Mouse (Mus musculus): Measurements from ENCODE around the gene Ube2q2. TPM values are rescaled to one million over a fixed set of nuclear protein-coding genes. Genes with fewer than 3 reads are reported as not detected.
"Not testable (repeated sequence)": the region's sequence is repeated elsewhere in the genome, so short reads cannot be mapped to it uniquely, and the experiment has no call there.

The Ube2q2 gene
- 29.7 and 34.5 TPM in 2 replicates for polyA plus RNA-seq (2015; fragmentation: Nextera tagmentation; extraction: Ambion mirVana)

DNA sequence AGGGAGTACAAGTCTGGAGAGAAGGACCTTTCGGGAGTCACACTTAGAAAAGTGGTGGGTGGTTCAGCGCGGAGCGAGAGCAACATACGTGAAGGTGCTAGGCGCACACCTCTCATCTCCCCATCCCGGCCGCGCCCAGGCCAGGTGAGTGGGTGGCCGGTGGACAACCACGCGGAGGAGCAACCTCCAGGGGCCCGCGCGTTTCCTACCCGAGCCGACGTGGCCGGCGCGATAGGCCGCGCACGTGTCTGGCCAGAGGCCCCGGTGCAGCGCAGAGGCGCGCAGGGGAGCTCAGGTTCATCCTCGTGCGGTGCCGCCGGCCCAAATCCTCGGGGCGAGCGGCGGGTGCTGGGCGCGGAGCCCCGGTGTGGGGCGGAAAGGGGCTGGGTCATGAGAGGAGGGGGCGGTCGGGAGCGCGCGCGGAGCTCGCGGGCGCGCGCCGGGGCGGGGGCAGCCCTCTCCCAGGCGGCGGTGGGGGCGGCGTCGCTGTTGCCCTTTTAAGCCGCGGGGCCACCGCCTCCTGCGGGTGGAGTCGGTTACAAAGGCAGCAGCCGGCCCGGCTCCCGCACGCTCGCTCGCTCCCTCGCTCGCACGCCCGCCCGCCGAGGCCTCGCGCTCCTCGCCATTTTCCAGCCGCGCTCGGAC lies at the start of gene Ube2q2:
TSS of gene Ube2q2 (plus strand) at position 1 of the 645 bp plus-strand sequence.
- peak; percentile 83 for ATAC-seq (ENCODE audit: insufficient number of reproducible peaks, low FRiP score, low TSS enrichment, low read depth)
- Histone ChIP-seq H3K9me3 (no peaks in the 10 kb centered on the region), H3K9ac (peak within 1 kb of the TSS; percentile 91), H3K4me3 (peak within 1 kb of the TSS; percentile 89), H3K27me3 (no peaks in the 10 kb centered on the region), H3K27ac (peak within 1 kb of the TSS; percentile 80), H3K4me2 (peak within 1 kb of the TSS; percentile 89), H3K4me1 (peaks cover 15% of the 10 kb centered on the region; the same call in 1 of the 2 replicates), H3K36me3 (no peaks in the 10 kb centered on the region)
- under 1% methylated on average over 65 of the region's 81 CpGs for WGBS

GRCm38 (mm10) chr9:55101117-55101516 lies 47.5 kb upstream of the Ube2q2 start:
- Histone ChIP-seq H3K4me1 (no peaks in the 10 kb centered on the region), H3K4me3 (no peak overlapping the region), H3K27ac (no peak overlapping the region), H3K9ac (no peak overlapping the region), H3K36me3 (no peaks in the 10 kb centered on the region), H3K9me3 (no peaks in the 10 kb centered on the region), H3K27me3 (no peaks in the 10 kb centered on the region), H3K4me2 (no peak overlapping the region)
- 34% methylated on average over 3 of the region's 3 CpGs for WGBS
- no peak for ATAC-seq (ENCODE audit: insufficient number of reproducible peaks, low FRiP score, low TSS enrichment, low read depth)

DNA sequence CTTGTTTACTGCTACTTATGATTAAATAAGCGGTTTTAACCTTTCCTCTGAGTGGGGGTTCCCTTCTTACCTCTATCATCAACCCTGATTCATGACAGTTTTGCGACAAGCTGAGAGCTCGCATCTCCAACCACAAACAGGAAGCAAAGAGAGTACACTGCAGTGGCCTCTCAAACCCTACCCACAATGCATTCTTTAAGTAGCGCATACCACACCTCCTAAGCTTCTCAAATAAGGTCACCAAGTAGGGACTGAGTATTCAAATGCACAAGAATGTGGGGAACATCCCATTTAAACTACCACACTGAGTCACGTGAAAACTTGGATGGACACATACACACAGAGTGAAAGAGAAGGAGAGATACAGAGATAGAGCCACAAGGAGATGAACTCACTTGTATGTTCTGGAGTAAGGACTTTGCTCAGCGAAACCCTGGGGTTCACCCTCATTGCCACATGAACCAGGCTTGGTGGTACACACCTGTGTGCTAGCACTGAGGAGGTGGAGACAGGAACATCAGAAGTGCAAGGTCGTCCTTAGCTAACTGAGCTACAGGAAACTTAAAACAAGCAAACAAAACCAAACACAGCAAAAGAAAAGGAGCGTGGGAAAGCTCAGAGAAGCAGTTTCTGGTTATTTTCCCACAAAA lies 46.3 kb upstream of the Ube2q2 start:
- Histone ChIP-seq H3K27ac (no peak overlapping the region), H3K4me1 (no peaks in the 10 kb centered on the region), H3K36me3 (no peaks in the 10 kb centered on the region), H3K4me3 (no peak overlapping the region), H3K4me2 (no peak overlapping the region), H3K9ac (no peak overlapping the region), H3K27me3 (no peaks in the 10 kb centered on the region), H3K9me3 (no peaks in the 10 kb centered on the region)
- ATAC-seq (ENCODE audit: insufficient number of reproducible peaks, low FRiP score, low TSS enrichment, low read depth) = no peak
- WGBS = 89% methylated on average over 8 of the region's 8 CpGs

- no peaks in the 10 kb centered on the region for H3K36me3 ChIP-seq
- H3K4me3 ChIP-seq = no peak overlapping the region
- no peaks in the 10 kb centered on the region for H3K9me3 ChIP-seq
- H3K4me2 ChIP-seq = no peak overlapping the region
- H3K27me3 ChIP-seq = no peaks in the 10 kb centered on the region
- 84% methylated on average over 5 of the region's 5 CpGs for WGBS
- no peak overlapping the region for H3K9ac ChIP-seq
- H3K4me1 ChIP-seq = no peaks in the 10 kb centered on the region
- no peak for ATAC-seq (ENCODE audit: insufficient number of reproducible peaks, low FRiP score, low TSS enrichment, low read depth)
- H3K27ac ChIP-seq = no peak overlapping the region
Observed at GRCm38 (mm10) chr9:55102931-55103630, 45.6 kb upstream of the Ube2q2 start.

DNA sequence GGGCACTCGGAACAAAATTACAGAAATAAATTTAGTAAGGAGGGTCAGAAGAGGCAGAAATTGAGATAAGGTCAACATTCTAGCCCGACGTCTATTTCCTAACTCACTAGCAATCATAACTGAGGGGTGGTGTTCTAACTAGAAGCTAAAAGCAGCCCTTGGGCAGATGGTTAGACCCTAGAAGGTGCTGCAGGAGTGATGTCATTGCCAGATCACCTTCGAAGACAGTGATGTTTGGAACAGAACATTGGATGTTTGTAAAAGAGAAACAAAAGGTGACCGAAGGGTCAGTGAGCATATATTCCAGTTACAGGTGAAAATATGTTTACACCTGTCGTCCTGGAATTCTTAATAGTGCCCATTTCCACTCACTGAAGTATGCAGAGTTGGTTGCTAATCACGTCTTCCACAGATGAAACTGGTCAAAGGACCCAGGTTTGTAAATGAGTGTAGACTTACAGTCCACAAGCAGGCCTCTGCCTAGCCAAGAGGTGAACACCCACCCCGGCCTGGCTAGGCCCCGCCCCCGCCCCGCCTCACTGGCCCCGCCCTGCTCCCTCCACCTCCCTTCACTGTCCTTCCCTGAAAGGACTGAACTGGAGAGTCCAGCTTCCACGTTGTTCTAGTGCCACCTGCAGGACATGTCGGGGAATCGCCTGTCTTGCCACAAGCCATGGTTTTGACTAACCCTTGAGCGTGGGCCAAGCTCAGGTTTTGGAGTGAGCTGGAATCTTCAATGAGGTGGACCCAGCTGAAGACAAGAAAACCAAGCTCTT lies 38.4 kb upstream of the Ube2q2 start:
- WGBS = 32% methylated on average over 16 of the region's 16 CpGs
- ATAC-seq (ENCODE audit: insufficient number of reproducible peaks, low FRiP score, low TSS enrichment, low read depth) = peak; percentile 74; the same call in 1 of the 2 replicates
- no peaks in the 10 kb centered on the region for H3K9me3 ChIP-seq

GRCm38 (mm10) chr9:55110835-55111217 lies 37.8 kb upstream of the Ube2q2 start:
- not testable (repeated sequence) for H3K9me3 ChIP-seq; H3K4me1 ChIP-seq; H3K4me3 ChIP-seq; H3K27me3 ChIP-seq; H3K9ac ChIP-seq; H3K4me2 ChIP-seq; H3K27ac ChIP-seq; H3K36me3 ChIP-seq; ATAC-seq (ENCODE audit: insufficient number of reproducible peaks, low FRiP score, low TSS enrichment, low read depth)
- WGBS = 31% methylated on average over 3 of the region's 3 CpGs

More for the DNA sequence above, 38.4 kb upstream of the Ube2q2 start:
- Histone ChIP-seq H3K27ac (no peak overlapping the region), H3K9ac (no peak overlapping the region), H3K4me3 (no peak overlapping the region), H3K4me2 (no peak overlapping the region), H3K27me3 (no peaks in the 10 kb centered on the region), H3K4me1 (no peaks in the 10 kb centered on the region), H3K36me3 (no peaks in the 10 kb centered on the region)

GRCm38 (mm10) chr9:55114752-55115151 lies 33.9 kb upstream of the Ube2q2 start:
- Histone ChIP-seq H3K36me3 (no peaks in the 10 kb centered on the region), H3K4me3 (no peak overlapping the region), H3K9me3 (no peaks in the 10 kb centered on the region), H3K27ac (no peak overlapping the region), H3K4me1 (no peaks in the 10 kb centered on the region), H3K27me3 (no peaks in the 10 kb centered on the region), H3K9ac (no peak overlapping the region), H3K4me2 (no peak overlapping the region)
- no peak for ATAC-seq (ENCODE audit: insufficient number of reproducible peaks, low FRiP score, low TSS enrichment, low read depth)
- 83% methylated on average over 1 of the region's 1 CpGs for WGBS

DNA sequence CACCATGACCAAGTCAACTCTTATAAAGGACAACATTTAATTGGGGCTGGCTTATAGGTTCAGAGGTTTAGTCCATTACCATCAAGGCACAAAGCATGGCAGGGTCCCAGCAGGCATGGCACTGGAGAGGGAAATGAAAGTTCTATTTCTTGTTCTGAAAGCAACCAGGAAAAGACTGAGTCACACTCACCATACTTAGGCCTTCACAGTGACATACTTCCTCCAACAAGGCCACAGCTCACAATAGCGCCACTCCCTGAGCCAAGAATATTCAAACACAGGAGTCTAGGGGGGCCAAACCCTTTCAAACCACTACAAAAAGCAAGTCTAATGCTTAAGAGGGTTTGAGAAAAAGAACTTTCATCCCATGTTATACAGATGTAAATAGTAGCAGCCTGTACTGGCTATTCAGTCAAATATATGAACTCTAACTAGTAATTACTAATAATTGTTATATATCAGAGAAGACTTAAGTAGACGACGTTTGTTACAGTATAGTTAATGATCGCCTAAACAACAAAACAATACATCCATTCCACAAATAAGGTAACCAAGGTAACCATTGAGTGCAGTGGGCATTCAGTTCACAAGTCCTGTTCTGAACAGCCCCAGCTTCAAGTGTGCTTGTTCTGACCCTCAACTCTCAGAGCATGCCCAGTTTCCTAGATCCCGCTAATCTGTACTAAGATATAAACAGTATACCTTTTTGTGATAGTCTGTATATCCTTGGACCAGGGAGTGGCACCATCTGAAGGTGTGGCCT lies 31.2 kb upstream of the Ube2q2 start:
- Histone ChIP-seq H3K36me3 (no peaks in the 10 kb centered on the region), H3K9ac (no peak overlapping the region), H3K4me3 (no peak overlapping the region), H3K4me2 (no peak overlapping the region), H3K27me3 (no peaks in the 10 kb centered on the region), H3K4me1 (0 out of 2 replicates have a peak, but pooled peaks cover 3% of the 10 kb centered on the region), H3K9me3 (no peaks in the 10 kb centered on the region), H3K27ac (no peak overlapping the region)
- 91% methylated on average over 5 of the region's 5 CpGs for WGBS
- no peak for ATAC-seq (ENCODE audit: insufficient number of reproducible peaks, low FRiP score, low TSS enrichment, low read depth)

GRCm38 (mm10) chr9:55122586-55122985 lies 26.1 kb upstream of the Ube2q2 start:
- ATAC-seq (ENCODE audit: insufficient number of reproducible peaks, low FRiP score, low TSS enrichment, low read depth) = no peak
- H3K4me2 ChIP-seq = no peak overlapping the region
- H3K9ac ChIP-seq = no peak overlapping the region
- no peaks in the 10 kb centered on the region for H3K27me3 ChIP-seq
- 0 out of 2 replicates have a peak, but pooled peaks cover 6% of the 10 kb centered on the region for H3K4me1 ChIP-seq
- no peak overlapping the region for H3K27ac ChIP-seq
- no peaks in the 10 kb centered on the region for H3K9me3 ChIP-seq
- WGBS = 43% methylated on average over 3 of the region's 3 CpGs
- no peak overlapping the region for H3K4me3 ChIP-seq
- H3K36me3 ChIP-seq = no peaks in the 10 kb centered on the region

GRCm38 (mm10) chr9:55125735-55126134 lies 22.9 kb upstream of the Ube2q2 start:
- Histone ChIP-seq H3K4me2 (no peak overlapping the region), H3K27ac (no peak overlapping the region), H3K9me3 (no peaks in the 10 kb centered on the region), H3K9ac (no peak overlapping the region), H3K27me3 (no peaks in the 10 kb centered on the region), H3K4me3 (no peak overlapping the region), H3K4me1 (0 out of 2 replicates have a peak, but pooled peaks cover 6% of the 10 kb centered on the region), H3K36me3 (no peaks in the 10 kb centered on the region)
- 86% methylated on average over 7 of the region's 7 CpGs for WGBS
- no peak for ATAC-seq (ENCODE audit: insufficient number of reproducible peaks, low FRiP score, low TSS enrichment, low read depth)

DNA sequence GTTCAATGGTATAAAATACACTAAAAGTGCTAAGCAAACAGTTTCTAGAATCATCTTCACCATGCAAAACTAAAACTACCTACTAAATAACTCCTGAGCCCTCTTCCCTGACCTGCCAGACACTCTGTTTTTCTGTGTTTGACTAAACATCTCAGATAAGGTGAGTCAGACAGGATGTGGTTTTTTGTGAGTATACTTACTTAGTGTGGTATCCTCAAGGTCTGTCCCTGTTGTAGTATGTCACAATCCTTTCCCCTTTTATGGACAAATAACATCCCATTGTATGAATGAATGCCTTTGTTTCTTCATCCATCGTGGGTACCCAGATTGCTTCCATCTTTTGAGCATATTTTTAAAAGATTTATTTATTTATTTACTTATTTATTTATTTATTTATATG lies 22.4 kb upstream of the Ube2q2 start:
- Histone ChIP-seq H3K9ac (no peak overlapping the region), H3K27ac (no peak overlapping the region), H3K4me1 (0 out of 2 replicates have a peak, but pooled peaks cover 6% of the 10 kb centered on the region), H3K4me2 (no peak overlapping the region), H3K4me3 (no peak overlapping the region), H3K36me3 (no peaks in the 10 kb centered on the region), H3K9me3 (no peaks in the 10 kb centered on the region), H3K27me3 (no peaks in the 10 kb centered on the region)
- 81% methylated on average over 1 of the region's 1 CpGs for WGBS
- ATAC-seq (ENCODE audit: insufficient number of reproducible peaks, low FRiP score, low TSS enrichment, low read depth) = no peak

Data from limb, embryonic 15.5 days (tissue).